Mouse (Mus musculus) c-Kit-negative CD71-positive TER-119-positive erythroid progenitor cells, embryonic 14.5 days (primary cell): ENCODE results near the gene Ssh2.

Source experiments
- DNase-seq: peaks from one replicate; pipeline ENCODE4 v3.0.0-alpha.2; 2013; ENCODE audit warnings: low read depth, low spot score

Ssh2 gene

DNA sequence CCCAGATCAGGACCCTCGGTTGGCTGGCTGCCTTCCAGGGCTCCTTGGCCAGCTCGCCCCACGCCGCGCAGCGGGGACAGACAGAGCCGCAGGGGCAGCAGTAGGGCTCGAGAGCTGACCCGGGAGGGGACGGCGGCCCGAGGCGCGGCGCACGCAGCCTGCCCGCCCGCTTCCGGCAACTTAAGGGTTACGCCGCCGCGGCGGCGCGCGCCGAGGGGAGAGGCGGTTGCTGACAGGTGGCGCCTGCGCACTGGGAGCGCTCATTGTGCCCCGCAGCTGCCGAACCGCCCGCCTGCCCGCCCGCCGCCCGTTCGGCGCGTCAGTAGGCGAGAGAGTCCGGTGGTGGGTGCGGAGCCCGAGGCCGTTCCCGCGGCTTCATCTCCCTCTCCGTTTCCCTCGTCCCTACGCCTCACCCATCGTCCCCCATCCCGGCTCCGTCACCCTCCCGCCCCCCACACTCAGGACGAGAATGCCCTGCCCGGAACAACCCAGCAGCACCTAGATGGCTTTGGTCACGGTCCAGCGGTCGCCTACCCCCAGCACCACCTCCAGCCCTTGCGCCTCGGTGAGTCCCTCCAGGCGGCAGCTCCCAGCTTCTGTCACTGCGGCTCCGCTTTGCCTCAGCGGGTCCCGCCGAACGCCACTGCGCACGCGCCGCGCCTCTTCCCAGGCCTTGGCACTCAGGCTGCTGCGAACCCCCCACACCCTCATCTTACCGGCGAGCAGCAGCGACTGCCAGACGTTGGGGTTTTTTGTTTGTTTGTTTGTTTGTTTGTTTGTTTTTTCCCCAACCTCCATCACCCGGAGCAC is at the start of gene Ssh2:
Gene Ssh2, plus strand, starts transcription at position 337 of the 810 bp plus-strand sequence.
- DNase-seq = peak; percentile 78

DNA sequence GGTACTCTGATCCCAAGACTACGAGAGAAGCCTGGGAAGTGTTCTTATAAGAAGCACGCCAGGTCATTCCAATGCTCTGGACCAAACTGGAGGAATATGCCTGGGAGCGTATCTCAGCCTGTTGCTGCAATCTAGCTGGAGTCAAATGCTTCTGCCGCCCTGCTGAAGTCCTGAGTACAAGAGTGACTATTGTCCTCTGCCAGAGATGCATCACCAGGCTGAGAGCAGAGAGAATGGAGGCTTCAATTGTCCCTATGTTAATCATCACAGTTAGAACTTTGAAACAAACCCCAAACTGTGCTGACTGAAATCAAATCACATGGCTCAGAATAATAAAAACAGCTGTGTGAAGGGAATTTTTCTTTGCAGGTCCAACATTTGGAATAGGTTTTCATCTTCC is 42.4 kb upstream of the Ssh2 start:
- no peak for DNase-seq

DNA sequence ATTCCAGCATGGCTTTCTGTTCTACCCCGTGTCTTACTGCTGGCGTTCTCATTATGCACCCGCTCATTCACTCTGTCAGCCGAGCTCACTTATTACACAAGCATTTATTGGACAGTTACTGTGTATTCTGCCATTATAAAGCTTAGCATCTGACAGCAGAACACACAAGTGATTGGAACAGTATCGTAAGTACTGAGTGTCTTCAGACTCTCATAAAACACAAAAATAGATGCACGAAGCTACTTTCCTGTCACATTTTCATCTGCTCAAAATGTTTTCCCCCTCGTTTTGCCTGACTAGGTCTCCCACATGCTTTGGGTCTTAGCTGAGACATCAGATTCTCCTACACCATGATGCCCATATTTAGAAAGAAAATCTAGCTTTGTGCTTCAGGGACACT is 41.6 kb upstream of the Ssh2 start:
- DNase-seq = no peak

DNA sequence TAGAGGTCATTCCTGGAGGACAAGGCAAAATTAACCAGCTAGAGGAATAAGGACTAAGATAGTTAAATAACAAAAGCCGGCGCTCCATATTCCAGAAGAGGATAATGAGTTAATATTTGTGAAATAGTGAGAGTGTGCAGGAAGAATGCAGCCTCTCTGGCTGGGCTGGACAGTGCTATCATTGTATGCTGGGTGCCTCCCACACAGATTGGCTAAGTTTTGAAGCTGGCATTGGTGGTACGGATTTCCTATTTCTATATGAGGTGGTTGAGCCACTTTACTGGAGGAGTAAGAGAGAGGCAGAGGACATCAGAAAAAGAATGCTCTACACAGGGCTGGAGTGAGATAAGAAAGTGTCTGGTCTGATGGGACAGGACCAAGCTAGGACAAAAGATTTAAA is 36.3 kb upstream of the Ssh2 start:
- DNase-seq = no peak

DNA sequence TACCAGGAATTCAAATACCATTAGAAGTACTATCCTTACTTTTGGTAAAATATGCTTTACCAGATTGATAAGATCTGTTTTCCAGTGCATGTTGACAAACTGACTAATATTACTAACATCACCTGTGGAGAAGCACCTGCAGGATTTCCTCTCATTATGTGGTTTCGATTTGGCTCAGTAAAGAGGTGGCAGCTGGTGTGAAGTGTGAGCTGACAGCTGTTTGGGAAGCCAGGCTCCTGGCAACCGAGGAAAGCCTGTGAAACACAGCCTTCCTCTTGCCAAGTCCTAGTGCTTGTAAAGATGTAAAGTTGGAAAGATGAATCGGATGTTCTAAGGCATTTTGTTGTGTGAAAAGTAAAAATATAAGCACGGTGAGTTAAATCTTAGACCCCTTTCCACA is 35.2 kb upstream of the Ssh2 start:
- no peak for DNase-seq

DNA sequence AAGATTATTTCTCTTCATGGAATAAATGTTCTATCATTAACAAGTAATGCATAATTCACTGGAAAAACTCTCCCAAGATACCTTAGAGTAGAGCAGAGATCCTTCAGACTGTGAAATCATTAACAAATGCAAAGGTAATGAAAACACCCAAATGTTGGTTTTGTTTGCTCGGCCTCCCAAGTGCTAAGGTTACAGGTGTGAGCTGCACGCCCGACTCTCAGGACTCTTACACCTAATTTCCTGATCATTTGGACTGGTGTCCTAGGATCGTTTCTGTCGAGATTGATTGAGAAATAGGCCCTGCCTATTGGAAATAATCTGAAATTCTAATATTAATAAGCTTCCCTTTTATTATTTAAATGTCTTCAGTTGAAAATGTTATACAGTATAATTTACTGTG is 34.6 kb upstream of the Ssh2 start:
- no peak for DNase-seq

DNA sequence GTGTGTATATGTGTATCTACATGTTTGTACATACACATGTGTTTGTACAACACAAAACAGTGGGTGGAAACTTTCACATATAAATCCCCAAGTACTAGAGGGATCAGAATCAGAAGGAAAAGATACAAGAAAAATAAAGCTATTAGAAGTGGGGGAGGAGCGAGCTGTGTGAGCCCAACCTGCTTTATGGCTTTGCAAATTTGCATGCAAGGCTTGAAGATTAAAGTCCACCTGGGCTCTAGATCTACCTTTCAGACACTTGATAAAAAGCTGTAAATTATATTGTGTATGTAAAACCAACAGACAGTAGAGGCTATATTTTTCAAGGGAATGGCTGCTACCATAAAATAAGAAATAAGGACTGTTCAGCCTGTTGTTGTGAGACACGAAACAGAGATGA is 34.0 kb upstream of the Ssh2 start:
- no peak for DNase-seq

DNA sequence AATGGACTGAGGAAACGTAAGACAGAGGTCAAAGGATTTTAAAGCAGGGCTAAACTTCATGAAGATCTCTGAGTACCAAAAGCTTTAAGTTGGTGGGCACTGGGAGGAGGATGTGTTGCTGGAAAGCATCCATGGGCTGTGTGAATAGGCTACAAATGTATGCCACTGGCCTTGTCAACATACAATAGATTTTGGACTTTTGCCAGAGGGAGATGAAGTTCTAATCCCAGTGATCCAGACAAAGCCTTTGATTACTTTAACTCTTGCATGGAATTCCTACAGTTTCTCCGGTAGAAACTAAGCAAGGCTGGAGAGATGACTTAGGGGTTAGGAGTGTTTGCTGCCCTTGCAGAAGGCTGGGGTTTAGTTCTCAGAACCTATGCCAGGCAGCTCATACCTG is 33.5 kb upstream of the Ssh2 start:
- DNase-seq = no peak

DNA sequence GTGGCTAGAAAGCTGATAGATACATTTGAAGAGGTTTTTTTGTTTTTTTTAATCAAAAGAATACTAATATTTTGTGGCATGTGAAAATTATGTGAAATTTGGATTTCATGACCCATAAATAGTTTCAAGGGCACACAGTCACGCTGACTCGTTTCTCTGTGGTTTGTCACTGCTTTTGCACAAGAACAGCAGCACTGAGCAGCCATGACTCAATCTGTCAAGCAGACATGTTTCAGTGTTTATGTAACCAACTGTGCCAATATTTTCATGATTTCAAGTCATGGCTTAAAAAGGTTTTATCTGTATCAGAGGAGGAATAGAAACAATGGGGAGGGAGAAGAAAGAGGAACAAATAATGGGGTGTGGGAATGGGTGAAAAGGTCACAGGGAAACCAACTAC is 31.2 kb upstream of the Ssh2 start:
- DNase-seq = no peak

DNA sequence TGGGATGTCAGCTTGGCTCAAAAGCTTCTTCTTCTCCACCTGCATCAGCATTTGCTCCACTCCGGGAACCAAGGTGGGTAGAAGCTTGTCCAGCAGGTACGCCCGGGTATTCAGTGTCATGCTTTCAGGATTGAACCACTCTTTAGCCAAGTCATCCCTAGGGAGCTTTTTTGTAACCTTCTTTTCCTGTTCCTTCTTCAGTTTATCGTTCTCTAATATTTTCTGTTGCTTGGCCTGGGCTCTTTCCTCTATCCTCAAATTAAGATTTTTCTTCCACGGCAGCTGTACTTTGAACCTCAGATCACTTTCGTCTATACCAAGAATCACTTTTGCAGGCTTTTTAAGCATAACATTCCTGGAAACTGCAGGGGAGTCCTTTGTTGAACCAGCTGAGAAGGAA is 27.2 kb upstream of the Ssh2 start, which contains the start of gene Efcab5:
Gene Efcab5, minus strand, starts transcription at position 101 of the 400 bp plus-strand sequence.
- DNase-seq = no peak

DNA sequence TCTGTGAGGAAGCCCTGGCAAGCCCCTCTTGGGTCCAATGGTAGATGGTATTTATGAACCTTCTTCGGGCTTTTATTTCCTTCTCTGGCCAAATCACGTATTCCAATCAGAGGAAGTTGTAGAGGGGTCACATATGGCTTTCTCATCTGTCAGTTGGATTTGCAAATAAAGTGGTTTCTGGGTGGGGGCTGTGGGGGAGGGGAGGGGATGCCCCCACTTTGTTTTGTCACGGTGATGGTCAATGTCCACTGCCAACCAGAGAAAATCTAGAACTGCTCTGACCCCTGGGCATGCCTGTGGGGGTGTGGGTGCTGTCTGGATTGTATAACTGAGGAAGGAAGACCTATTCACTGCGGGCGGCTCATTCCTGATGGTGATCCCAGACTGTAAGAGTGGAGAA is 22.7 kb upstream of the Ssh2 start:
- DNase-seq = no peak

DNA sequence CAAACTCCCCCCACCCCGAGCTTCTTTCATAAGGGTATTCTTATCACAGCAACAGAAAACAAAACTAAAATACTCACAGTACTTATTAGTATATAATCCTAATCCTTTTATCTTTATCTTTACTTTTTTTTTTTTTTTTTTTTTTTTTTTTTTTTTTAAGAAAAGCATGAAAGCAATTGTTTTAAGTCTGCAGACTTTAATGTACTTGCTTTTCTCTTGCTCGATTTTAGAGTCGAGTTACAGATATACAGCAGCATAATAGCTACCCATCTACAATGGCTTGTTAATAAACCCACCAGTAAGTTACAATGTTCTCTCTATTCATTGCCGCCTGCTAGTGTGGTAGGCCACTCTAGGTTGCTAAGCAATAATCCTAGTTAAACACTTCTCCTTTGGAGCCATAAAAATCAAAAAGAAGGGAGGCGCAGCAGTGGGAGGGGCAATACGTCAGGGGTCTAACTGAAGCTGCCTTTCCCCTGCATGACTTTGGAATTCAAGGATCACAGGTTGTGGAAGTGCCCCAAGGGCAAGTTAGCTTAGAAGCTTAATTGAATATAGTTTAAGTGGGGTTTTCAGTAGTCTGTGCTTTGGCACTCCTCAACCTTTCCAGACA is 22.0 kb upstream of the Ssh2 start:
- DNase-seq = no peak

DNA sequence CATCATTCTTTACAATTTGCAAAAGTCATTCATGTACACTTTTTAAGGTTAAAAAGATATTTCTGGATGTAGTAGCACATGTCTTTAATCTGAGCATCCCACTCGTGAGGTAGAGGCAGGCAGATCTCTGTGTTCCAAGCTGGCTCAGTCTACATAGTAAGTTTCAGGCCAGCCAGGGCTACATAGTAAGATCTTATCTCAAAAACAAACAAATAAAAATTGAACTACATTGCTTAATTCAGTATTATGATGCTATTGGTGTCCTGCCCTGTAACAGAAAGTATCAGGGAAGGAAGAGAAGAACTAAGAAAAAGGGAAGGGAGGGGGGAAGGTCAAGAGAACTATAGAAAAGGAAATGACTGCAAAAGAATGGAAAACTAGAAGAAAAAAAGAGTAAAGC is 21.3 kb upstream of the Ssh2 start:
- DNase-seq = no peak

DNA sequence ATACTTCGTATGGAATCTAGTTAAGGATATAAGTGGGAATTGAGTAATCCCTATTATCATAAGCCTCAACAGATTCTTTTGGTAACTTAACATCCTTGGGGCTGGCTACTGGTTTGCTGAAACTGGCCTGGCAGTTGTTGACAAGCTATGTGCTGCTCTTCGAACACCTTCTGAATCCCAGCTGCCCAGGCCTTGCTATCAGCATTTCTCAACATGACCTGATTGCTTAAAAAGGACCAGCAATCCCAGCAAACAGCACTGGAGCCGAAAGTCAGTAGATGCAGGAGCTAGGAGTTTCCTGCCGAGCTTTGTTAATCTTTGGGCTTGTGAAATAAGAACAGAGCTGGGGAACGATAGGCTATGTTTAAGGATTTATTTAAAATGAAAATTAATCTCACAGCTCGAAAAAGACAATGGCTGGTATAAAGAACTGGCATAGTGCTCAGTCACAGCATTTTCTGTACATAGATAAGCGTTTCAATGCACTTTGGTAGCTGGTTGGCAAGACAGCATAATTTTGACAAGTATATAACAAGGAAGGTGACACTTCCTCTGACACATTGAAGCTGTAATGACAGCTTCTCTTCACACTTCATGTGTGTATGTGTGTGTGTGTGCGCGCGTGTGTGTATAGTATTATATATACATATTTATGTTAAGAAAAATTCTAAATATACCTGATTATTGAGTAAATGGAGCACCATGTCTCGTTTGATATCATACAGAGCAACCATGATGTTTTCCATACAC is 20.6 kb upstream of the Ssh2 start:
- no peak for DNase-seq

DNA sequence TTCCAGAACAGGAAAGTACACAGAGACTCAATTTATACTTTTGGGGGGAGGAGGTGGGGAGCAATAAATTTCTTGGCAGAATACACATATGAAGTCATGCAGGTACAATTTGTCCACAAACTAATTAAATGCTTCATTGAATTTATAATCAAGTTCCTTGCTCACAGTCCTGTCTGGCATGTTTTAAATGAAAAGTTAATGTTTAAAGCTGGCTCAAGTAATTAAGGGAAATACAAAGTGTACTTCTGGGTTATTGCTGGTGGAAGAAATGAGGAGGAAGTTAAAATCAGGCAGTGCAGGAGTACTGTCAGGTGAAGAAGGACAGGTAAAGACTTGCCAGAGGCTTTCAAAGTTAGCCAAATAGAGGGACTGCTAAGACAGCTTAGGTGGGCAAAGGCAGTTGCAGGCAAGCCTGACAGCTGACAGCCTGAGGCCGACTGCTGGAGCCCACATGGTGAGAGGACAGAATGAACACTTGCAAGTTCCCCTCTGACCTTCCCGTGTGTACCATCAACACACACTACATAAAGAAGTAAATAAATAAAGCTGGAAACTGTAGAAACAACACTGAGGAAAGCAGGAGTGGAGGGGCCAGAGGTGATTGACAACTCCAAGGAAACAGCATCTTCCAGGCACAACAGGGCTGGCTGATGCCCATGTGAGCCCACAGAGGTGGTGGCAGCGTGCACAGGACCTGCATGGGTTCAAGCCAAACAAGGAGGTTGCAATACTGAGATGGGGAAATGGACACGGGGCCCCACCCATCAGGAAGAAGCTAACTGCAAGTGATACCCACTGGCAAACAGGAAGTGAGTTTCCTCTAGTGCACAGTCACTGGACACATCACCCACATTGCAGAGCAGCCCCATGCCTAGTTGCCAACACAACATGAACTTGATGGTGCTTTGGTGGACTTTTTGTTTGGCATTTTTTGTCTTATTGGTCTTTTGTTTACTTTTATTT is 19.6 kb upstream of the Ssh2 start:
- no peak for DNase-seq

DNA sequence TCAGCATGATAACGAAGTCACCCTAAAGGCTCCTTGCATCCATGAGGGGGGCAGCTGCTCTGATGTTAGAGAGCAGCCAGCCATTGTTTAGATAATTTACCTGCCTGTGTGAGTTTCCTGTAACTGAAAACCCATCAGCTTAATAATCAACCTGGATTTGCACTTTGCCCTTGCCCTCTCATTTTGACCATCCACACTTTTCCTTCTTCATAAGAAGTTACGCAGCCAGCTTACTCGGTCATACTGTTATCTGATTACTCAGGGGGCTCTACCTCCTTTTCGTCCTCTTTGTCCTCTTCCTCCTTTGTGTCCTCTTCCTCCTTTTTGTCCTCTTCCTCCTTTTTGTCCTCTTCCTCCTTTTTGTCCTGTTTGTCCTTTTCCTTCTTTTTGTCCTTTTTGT is 16.5 kb upstream of the Ssh2 start:
- DNase-seq = no peak

DNA sequence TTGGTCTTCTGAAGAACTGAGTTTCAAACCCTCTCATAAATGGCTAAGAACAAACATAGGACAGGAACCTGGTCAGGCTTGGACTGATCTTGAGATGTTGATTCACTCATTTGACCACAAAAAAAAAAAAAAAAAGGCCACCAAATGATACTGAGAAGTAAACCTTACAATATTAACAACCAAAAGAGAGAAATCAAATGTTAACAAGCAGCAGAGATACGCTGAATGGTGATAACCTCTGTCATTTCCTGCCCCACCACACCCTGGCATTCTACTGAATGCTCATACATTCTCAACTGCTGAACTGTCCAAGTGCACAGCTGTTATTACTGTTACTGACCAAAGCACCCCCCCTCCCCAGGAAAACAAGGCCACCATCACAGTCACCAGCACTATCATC is 15.4 kb upstream of the Ssh2 start:
- no peak for DNase-seq

DNA sequence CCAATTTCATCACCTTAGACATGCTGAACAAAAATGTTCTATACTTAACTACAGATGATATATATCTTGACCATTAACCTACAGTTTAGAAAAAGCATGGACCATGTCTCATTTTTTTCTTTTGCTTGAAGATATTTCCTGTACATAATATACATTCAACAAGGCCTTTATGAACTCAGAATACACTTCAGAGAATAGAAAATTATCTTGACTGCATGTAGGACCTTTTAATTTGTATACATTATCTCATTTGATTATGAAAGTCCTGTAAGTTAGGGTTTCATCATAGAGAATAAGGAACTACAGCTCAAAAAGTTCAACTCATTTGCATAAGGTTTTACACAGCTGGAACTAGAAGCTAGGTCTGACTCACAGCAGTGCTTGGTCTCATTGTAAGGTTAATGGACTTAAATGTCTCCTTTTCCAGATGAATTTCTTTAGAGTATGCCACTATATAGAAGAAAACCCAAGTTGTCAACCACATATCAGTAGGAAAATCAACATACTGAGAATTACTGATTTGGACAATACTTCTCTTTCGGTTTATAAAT is 1.9 kb upstream of the Ssh2 start:
- no peak for DNase-seq

DNA sequence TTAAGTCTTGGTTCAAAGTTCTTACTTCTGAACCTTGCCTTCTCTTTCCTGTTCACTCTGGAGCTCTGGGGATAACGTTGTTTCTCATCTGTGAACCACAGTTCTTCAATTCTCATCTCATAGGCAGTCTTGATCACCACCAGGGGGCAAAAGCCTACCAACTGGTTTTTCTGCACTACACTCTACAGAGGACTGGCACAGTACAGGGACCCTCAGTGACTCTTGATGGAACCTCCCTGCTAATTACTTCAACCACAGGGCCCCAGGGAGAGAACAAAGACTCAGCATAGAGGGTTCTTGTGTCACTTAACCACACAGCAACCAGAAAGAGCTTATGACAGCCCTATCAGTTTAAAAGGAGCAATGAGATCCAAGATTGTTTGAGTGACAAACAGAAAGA is 1.3 kb upstream of the Ssh2 start:
- peak; percentile 43 for DNase-seq

DNA sequence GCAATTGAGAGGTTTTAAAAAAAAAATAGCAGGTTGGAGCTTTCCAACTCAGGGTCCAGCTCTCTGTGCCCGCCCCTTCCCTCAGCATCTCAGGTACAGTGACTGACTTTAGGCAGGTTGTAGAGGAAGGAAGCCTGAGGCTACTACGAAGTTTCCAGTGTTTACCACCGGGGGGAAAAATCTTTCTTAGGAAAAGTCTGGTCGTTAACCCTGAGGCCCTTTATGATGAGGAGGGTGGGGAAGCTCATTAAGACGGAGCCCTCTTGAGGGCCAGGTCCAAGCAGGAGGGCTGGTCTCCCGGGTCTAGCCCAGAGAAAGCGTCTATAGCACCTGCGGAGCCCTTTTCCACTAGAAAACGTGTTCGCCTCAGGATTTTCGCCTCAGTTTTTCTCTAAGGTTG is 604 bp upstream of the Ssh2 start:
- no peak for DNase-seq

DNA sequence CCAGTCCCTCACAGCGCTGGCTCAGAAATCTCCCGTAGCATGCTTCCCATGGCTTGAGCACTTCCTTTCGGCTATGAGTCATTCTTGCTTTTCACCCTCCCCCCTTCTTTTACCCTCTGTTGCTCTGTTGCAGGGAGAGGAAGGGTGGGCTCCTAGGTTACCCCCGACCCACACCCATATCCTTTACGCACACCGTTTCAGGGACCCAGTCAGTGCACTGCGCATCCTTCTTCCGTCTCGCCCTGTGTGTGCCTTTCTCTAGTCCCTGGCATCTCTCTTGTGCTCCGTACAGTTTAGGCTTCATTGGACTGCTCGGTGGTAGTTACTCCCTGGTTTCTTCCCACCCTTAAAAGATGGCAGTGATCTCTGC is 659 bp downstream of the Ssh2 start:
- DNase-seq = peak; percentile 22
